Mouse (Mus musculus) embryonic facial prominence, embryonic 11.5 days (tissue): ENCODE data around the gene Ccl1. TPM values are rescaled to one million over a fixed set of nuclear protein-coding genes. Genes with fewer than 3 reads are reported as not detected.

Source experiments
- ATAC-seq: fragments of 200-750 bp; cut with Nextera tagmentation; replicated peaks from 2 replicates; pipeline ENCODE4 v1.8.0; 2017; ENCODE audit warnings: low read depth; ENCODE audit not compliant: insufficient number of reproducible peaks, low FRiP score, low TSS enrichment
- DNase-seq: peaks from one replicate; pipeline ENCODE4 v3.0.0-alpha.2; 2015; ENCODE audit warnings: low spot score
- H3K27ac ChIP-seq: fragments of 300-500 bp; sonication (generic); replicated peaks from 2 replicates; pipeline ENCODE4 v1.5.1; 2014; ENCODE audit warnings: mild to moderate bottlenecking, low read depth, low read length, control low read depth
- H3K27me3 ChIP-seq: fragments of 300-500 bp; sonication (generic); 2 replicates; pipeline ENCODE4 v1.6.1; 2014; ENCODE audit warnings: mild to moderate bottlenecking, low read length, moderate library complexity, mixed read lengths; ENCODE audit not compliant: control insufficient read depth, insufficient read depth
- H3K36me3 ChIP-seq: fragments of 300-500 bp; sonication (generic); replicated peaks from 2 replicates; pipeline ENCODE4 v1.6.1; 2014; ENCODE audit warnings: low read depth, mild to moderate bottlenecking, low read length, moderate library complexity, mixed read lengths; ENCODE audit not compliant: control insufficient read depth, insufficient read depth
- H3K4me1 ChIP-seq: fragments of 300-500 bp; sonication (generic); 2 replicates; pipeline ENCODE4 v1.6.1; 2014; ENCODE audit warnings: low read length, mixed read lengths; ENCODE audit not compliant: control insufficient read depth, insufficient read depth
- H3K4me2 ChIP-seq: fragments of 300-500 bp; sonication (generic); 2 replicates; pipeline ENCODE4 v1.6.1; 2014; ENCODE audit warnings: low read depth, mild to moderate bottlenecking, control low read depth, low read length, moderate library complexity
- H3K4me3 ChIP-seq: fragments of 300-500 bp; sonication (generic); 2 replicates; pipeline ENCODE4 v1.5.1; 2014; ENCODE audit warnings: low read depth, low read length, control low read depth
- H3K9ac ChIP-seq: fragments of 300-500 bp; sonication (generic); replicated peaks from 2 replicates; pipeline ENCODE4 v1.6.1; 2014; ENCODE audit warnings: mild to moderate bottlenecking, control low read depth, low read length
- H3K9me3 ChIP-seq: fragments of 300-500 bp; sonication (generic); replicated peaks from 2 replicates; pipeline ENCODE4 v1.6.1; 2016; ENCODE audit warnings: mild to moderate bottlenecking, low read length, inconsistent platforms, mixed read lengths; ENCODE audit not compliant: control insufficient read depth
- WGBS: fragments of 180-500 bp; shearing (Covaris S2); extraction: QIAGEN DNeasy Blood & Tissue Kit; methylation state at CpG from one replicate; pipeline ENCODE4 v1.1.7; 2014; 5-methylcytosine and 5-hydroxymethylcytosine counted together
- polyA plus RNA-seq: library from polyadenylated mRNA; unstranded; fragments of >200 nt; fragmentation: Nextera tagmentation; extraction: Ambion mirVana; gene quantifications from 2 replicates; pipeline ENCODE4 v1.2.1, GENCODE M21; 2014

Ccl1 gene
- polyA plus RNA-seq, 1 experiment from 2014 or later: not detected

GRCm38 (mm10) chr11:82203706-82204105 lies 101.8 kb downstream of the Ccl1 start:
- Histone ChIP-seq H3K27me3 (no peaks in the 10 kb centered on the region), H3K4me1 (no peaks in the 10 kb centered on the region), H3K9ac (no peak overlapping the region), H3K4me2 (no peak overlapping the region), H3K4me3 (no peak overlapping the region), H3K27ac (no peak overlapping the region), H3K36me3 (no peaks in the 10 kb centered on the region), H3K9me3 (no peaks in the 10 kb centered on the region)
- WGBS: 85% methylated on average over 3 of the region's 3 CpGs
- DNase-seq (no peak), ATAC-seq (no peak)

DNA sequence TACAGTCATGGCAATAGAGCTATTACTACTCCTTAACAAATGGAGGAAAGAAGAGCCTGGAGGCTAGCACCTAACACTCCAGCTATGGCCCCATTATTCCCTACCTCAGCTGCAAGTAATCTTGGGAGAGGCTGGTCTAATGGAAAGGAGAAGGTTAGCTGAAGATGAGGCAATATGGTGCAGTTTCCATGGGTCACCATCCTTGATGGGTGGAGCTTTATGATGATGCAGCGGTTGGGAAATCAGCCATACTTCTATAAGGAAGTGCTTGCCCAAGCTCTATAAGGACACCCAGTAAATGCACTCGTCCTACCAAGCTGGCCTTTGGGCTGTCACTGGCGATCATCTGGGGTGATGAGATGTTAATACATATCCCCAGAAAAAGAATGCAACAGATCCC lies 107.7 kb downstream of the Ccl1 start:
- no peak overlapping the region for H3K9ac ChIP-seq
- ATAC-seq (no peak), DNase-seq (no peak)
- H3K9me3 ChIP-seq: no peaks in the 10 kb centered on the region
- H3K4me2 ChIP-seq: no peak overlapping the region
- no peak overlapping the region for H3K4me3 ChIP-seq
- no peaks in the 10 kb centered on the region for H3K36me3 ChIP-seq
- no peaks in the 10 kb centered on the region for H3K27me3 ChIP-seq
- no peak overlapping the region for H3K27ac ChIP-seq
- 86% methylated on average over 3 of the region's 3 CpGs for WGBS
- H3K4me1 ChIP-seq: no peaks in the 10 kb centered on the region

GRCm38 (mm10) chr11:82194980-82195379 lies 110.5 kb downstream of the Ccl1 start:
- Histone ChIP-seq H3K9me3 (no peaks in the 10 kb centered on the region), H3K27me3 (no peaks in the 10 kb centered on the region), H3K36me3 (no peaks in the 10 kb centered on the region), H3K9ac (no peak overlapping the region), H3K4me3 (no peak overlapping the region), H3K4me1 (no peaks in the 10 kb centered on the region), H3K4me2 (no peak overlapping the region), H3K27ac (no peak overlapping the region)
- ATAC-seq: no peak
- no peak for DNase-seq
- 56% methylated on average over 2 of the region's 2 CpGs for WGBS

DNA sequence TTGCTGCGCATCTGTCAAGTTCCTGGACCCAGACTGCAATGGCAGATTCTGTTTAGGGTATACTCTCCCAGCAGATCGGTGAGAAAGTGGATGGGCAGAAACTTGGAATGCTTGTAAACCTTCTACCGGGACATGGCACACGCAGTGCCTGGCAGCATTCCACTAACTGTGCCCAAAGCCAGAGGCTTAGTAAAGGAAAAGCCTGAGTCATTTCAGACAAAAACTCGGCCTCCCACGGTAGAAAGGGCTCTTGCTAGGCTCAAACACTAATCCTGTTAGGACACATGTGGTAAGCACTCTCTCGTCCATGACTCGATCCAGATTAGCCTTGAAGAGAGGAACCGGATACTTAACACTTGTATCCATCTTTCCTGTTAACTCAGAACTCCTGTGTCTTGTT lies 111.7 kb downstream of the Ccl1 start:
- Histone ChIP-seq H3K9me3 (no peaks in the 10 kb centered on the region), H3K4me1 (no peaks in the 10 kb centered on the region), H3K4me3 (no peak overlapping the region), H3K27ac (no peak overlapping the region), H3K27me3 (no peaks in the 10 kb centered on the region), H3K4me2 (no peak overlapping the region), H3K36me3 (no peaks in the 10 kb centered on the region), H3K9ac (no peak overlapping the region)
- ATAC-seq: no peak
- no peak for DNase-seq
- WGBS: 73% methylated on average over 9 of the region's 9 CpGs

GRCm38 (mm10) chr11:82189782-82190563 lies 115.5 kb downstream of the Ccl1 start:
- Histone ChIP-seq H3K4me1 (no peaks in the 10 kb centered on the region), H3K4me2 (no peak overlapping the region), H3K27ac (no peak overlapping the region), H3K9me3 (no peaks in the 10 kb centered on the region), H3K9ac (no peak overlapping the region), H3K4me3 (no peak overlapping the region), H3K36me3 (no peaks in the 10 kb centered on the region), H3K27me3 (no peaks in the 10 kb centered on the region)
- DNase-seq: no peak
- no peak for ATAC-seq
- 75% methylated on average over 13 of the region's 13 CpGs for WGBS

GRCm38 (mm10) chr11:82185684-82186083 lies 119.8 kb downstream of the Ccl1 start:
- 85% methylated on average over 3 of the region's 3 CpGs for WGBS
- no peak for ATAC-seq
- no peaks in the 10 kb centered on the region for H3K9me3 ChIP-seq
- no peaks in the 10 kb centered on the region for H3K36me3 ChIP-seq
- no peak for DNase-seq
- H3K4me1 ChIP-seq: no peaks in the 10 kb centered on the region
- no peak overlapping the region for H3K4me2 ChIP-seq
- no peak overlapping the region for H3K27ac ChIP-seq
- H3K9ac ChIP-seq: no peak overlapping the region
- H3K27me3 ChIP-seq: no peaks in the 10 kb centered on the region
- H3K4me3 ChIP-seq: no peak overlapping the region

GRCm38 (mm10) chr11:82183281-82183935 lies 122.1 kb downstream of the Ccl1 start:
- no peaks in the 10 kb centered on the region for H3K9me3 ChIP-seq
- no peak for ATAC-seq
- H3K9ac ChIP-seq: no peak overlapping the region
- H3K36me3 ChIP-seq: no peaks in the 10 kb centered on the region
- DNase-seq: no peak
- H3K4me3 ChIP-seq: no peak overlapping the region
- no peak overlapping the region for H3K27ac ChIP-seq
- no peaks in the 10 kb centered on the region for H3K4me1 ChIP-seq
- no peak overlapping the region for H3K4me2 ChIP-seq
- H3K27me3 ChIP-seq: no peaks in the 10 kb centered on the region
- 68% methylated on average over 6 of the region's 6 CpGs for whole genome bisulfite sequencing

DNA sequence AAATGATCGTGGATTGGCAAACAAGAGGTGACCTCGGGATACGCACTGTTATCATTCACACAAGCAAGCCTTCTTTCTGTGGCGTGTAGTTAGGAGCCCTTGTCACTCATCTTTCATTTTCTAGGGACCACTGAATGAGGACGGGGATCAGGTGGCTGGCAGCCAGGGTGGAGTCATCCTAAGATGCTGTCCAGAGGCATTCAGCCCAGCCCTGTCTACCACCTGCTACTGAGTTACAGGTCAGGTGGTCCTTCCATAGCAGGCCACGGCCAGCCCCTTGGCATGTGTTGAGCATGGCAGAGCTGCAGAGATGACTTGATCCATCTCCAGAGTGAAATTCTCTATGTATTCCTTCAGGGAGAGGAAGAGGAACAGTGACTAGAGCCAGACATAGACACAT lies 123.1 kb downstream of the Ccl1 start:
- DNase-seq (no peak), ATAC-seq (no peak)
- no peak overlapping the region for H3K9ac ChIP-seq
- no peaks in the 10 kb centered on the region for H3K36me3 ChIP-seq
- no peaks in the 10 kb centered on the region for H3K4me1 ChIP-seq
- 89% methylated on average over 6 of the region's 6 CpGs for WGBS
- H3K4me3 ChIP-seq: no peak overlapping the region
- H3K9me3 ChIP-seq: no peaks in the 10 kb centered on the region
- no peak overlapping the region for H3K27ac ChIP-seq
- H3K4me2 ChIP-seq: no peak overlapping the region
- H3K27me3 ChIP-seq: no peaks in the 10 kb centered on the region
